Mouse (Mus musculus) midbrain, embryonic 14.5 days (tissue): Measurements from ENCODE around the gene Rps21. TPM values are rescaled to one million over a fixed set of nuclear protein-coding genes. Genes with fewer than 3 reads are reported as not detected.

Source experiments
- ATAC-seq: fragments of 200-750 bp; cut with Nextera tagmentation; 2 replicates; pipeline ENCODE4 v1.8.0; 2017; ENCODE audit warnings: moderate number of reproducible peaks, moderate library complexity; ENCODE audit not compliant: low FRiP score, low TSS enrichment
- DNase-seq: peaks from one replicate; pipeline ENCODE4 v3.0.0-alpha.2; 2015
- H3K27ac ChIP-seq: fragments of 300-500 bp; sonication (generic); replicated peaks from 2 replicates; pipeline ENCODE4 v1.5.1; 2014; ENCODE audit warnings: mild to moderate bottlenecking, low read depth, low read length, moderate library complexity
- H3K27me3 ChIP-seq: fragments of 300-500 bp; sonication (generic); 2 replicates; pipeline ENCODE4 v1.6.1; 2014; ENCODE audit warnings: low read length, control low read depth, mixed read lengths; ENCODE audit not compliant: control insufficient read depth, insufficient read depth
- H3K36me3 ChIP-seq: fragments of 300-500 bp; sonication (generic); 2 replicates; pipeline ENCODE4 v1.6.1; 2014; ENCODE audit warnings: low read length, control low read depth; ENCODE audit not compliant: control insufficient read depth, insufficient read depth
- H3K4me1 ChIP-seq: fragments of 300-500 bp; sonication (generic); 2 replicates; pipeline ENCODE4 v1.6.1; 2014; ENCODE audit warnings: mild to moderate bottlenecking, antibody characterized with exemption, low read length, control low read depth; ENCODE audit not compliant: control insufficient read depth, insufficient read depth
- H3K4me2 ChIP-seq: fragments of 300-500 bp; sonication (generic); 2 replicates; pipeline ENCODE4 v1.6.1; 2014; ENCODE audit warnings: mild to moderate bottlenecking, low read length, moderate library complexity
- H3K4me3 ChIP-seq: fragments of 300-500 bp; sonication (generic); replicated peaks from 2 replicates; pipeline ENCODE4 v1.5.1; 2014; ENCODE audit warnings: low read depth, low read length
- H3K9ac ChIP-seq: fragments of 300-500 bp; sonication (generic); replicated peaks from 2 replicates; pipeline ENCODE4 v1.6.1; 2014; ENCODE audit warnings: mild to moderate bottlenecking, low read length, moderate library complexity
- H3K9me3 ChIP-seq: fragments of 300-500 bp; sonication (generic); 2 replicates; pipeline ENCODE4 v1.6.1; 2016; ENCODE audit warnings: low read length, control low read depth, mixed read lengths; ENCODE audit not compliant: control insufficient read depth
- WGBS: fragments of 180-500 bp; shearing (Covaris S2); extraction: QIAGEN DNeasy Blood & Tissue Kit; methylation state at CpG from one replicate; pipeline ENCODE4 v1.1.7; 2014; 5-methylcytosine and 5-hydroxymethylcytosine counted together
- polyA plus RNA-seq: library from polyadenylated mRNA; unstranded; fragments of >200 nt; fragmentation: Nextera tagmentation; extraction: Ambion mirVana; gene quantifications from 2 replicates; pipeline ENCODE4 v1.2.1, GENCODE M21; 2014

Rps21 gene
- polyA plus RNA-seq, result 409 and 512 TPM in 2 replicates

GRCm38 (mm10) chr2:180257001-180257521 is at the start of gene Rps21:
Gene Rps21 (plus strand): TSS chr2:180257377.
- Histone ChIP-seq H3K4me1 (peaks cover 16% of the 10 kb centered on the region), H3K27ac (peak within 1 kb of the TSS; percentile 94), H3K27me3 (no peaks in the 10 kb centered on the region), H3K9ac (peak within 1 kb of the TSS; percentile 80), H3K4me2 (peak within 1 kb of the TSS; percentile 78), H3K4me3 (peak within 1 kb of the TSS; percentile 76), H3K36me3 (peaks cover 35% of the 10 kb centered on the region), H3K9me3 (no peaks in the 10 kb centered on the region)
- ATAC-seq, result peak; percentile 95
- peak; percentile 99 for DNase-seq
- under 1% methylated on average over 38 of the region's 38 CpGs for WGBS

DNA sequence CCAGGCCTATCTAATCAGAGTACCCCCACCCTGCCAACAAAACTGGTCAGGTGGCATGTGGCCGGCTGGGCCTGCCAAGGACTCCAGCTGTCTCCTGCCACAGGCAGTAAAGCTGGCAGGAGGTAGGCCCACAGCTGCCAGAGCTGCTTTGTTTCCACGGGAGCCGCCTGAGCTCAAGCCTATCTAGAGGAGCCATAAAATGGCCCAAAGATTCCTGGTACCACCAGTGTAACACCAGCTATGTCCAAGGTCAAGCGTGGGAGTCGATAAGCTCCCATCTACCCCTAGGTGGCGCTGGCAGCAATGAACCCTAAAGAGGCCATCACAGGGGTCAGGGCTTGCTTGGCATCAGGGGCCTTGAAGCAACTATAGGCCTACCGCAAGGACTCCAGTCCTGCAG is 49.3 kb upstream of the Rps21 start:
- no peak overlapping the region for H3K4me2 ChIP-seq
- no peak overlapping the region for H3K27ac ChIP-seq
- ATAC-seq (no peak), DNase-seq (peak; percentile 43)
- no peaks in the 10 kb centered on the region for H3K9me3 ChIP-seq
- no peak overlapping the region for H3K9ac ChIP-seq
- WGBS, result 69% methylated on average over 7 of the region's 7 CpGs
- H3K4me3 ChIP-seq, result no peak overlapping the region
- H3K27me3 ChIP-seq, result no peaks in the 10 kb centered on the region
- H3K4me1 ChIP-seq, result 0 out of 2 replicates have a peak, but pooled peaks cover 9% of the 10 kb centered on the region
- H3K36me3 ChIP-seq, result no peaks in the 10 kb centered on the region

DNA sequence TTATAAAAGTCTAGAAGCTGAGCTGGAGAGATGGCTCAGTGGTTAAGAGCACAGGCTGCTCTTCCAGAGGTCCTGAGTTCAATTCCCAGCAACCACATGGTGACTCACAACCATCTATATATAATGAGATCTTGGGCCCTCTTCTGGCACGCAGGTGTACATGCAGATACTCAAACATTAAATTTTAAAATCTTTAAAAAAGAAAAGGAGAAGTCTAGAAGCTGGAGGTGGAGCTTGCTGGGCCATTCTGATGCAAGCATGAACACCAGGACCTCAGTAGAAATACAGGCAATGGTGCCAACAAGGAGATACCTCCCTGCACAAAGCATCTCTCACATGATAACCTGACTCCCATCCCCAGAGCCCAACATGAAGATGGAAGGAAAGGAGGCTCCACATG is 48.2 kb upstream of the Rps21 start:
- no peak for DNase-seq
- 78% methylated on average over 1 of the region's 1 CpGs for WGBS

DNA sequence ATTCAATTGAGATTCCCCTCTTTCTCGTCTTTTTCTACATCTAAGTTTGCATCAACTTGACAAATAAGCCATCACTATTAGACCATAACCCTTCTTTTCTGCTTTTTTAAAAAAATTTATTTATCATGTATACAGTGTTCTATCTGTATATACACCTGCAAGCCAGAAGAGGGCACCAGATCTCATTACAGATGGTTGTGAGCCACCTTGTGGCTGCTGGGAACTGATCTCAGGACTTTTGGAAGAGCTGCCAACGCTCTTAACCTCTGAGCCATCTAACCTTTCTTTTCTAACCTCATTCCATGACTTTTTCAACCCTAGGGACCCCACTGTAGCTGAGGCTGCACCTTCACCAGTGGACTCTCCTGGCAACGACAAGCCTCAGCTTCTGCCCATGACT is 44.9 kb upstream of the Rps21 start:
- Histone ChIP-seq H3K4me3 (no peak overlapping the region), H3K27ac (no peak overlapping the region), H3K27me3 (no peaks in the 10 kb centered on the region), H3K4me1 (no peaks in the 10 kb centered on the region), H3K4me2 (no peak overlapping the region), H3K9me3 (no peaks in the 10 kb centered on the region), H3K36me3 (no peaks in the 10 kb centered on the region), H3K9ac (no peak overlapping the region)
- 92% methylated on average over 3 of the region's 3 CpGs for WGBS
- ATAC-seq, result no peak
- no peak for DNase-seq

More for the DNA sequence above, 48.2 kb upstream of the Rps21 start:
- no peaks in the 10 kb centered on the region for H3K36me3 ChIP-seq
- no peaks in the 10 kb centered on the region for H3K9me3 ChIP-seq
- H3K4me2 ChIP-seq, result no peak overlapping the region
- H3K9ac ChIP-seq, result no peak overlapping the region
- 0 out of 2 replicates have a peak, but pooled peaks cover 9% of the 10 kb centered on the region for H3K4me1 ChIP-seq
- ATAC-seq, result no peak
- H3K4me3 ChIP-seq, result no peak overlapping the region
- no peaks in the 10 kb centered on the region for H3K27me3 ChIP-seq
- no peak overlapping the region for H3K27ac ChIP-seq

- DNase-seq (no peak), ATAC-seq (no peak)
- H3K4me1 ChIP-seq, result no peaks in the 10 kb centered on the region
- H3K27ac ChIP-seq, result no peak overlapping the region
- no peaks in the 10 kb centered on the region for H3K9me3 ChIP-seq
- H3K27me3 ChIP-seq, result no peaks in the 10 kb centered on the region
- 83% methylated on average over 4 of the region's 4 CpGs for WGBS
- H3K36me3 ChIP-seq, result no peaks in the 10 kb centered on the region
- H3K4me2 ChIP-seq, result no peak overlapping the region
- H3K4me3 ChIP-seq, result no peak overlapping the region
- H3K9ac ChIP-seq, result no peak overlapping the region
Measured at GRCm38 (mm10) chr2:180214352-180214978, 42.7 kb upstream of the Rps21 start.

DNA sequence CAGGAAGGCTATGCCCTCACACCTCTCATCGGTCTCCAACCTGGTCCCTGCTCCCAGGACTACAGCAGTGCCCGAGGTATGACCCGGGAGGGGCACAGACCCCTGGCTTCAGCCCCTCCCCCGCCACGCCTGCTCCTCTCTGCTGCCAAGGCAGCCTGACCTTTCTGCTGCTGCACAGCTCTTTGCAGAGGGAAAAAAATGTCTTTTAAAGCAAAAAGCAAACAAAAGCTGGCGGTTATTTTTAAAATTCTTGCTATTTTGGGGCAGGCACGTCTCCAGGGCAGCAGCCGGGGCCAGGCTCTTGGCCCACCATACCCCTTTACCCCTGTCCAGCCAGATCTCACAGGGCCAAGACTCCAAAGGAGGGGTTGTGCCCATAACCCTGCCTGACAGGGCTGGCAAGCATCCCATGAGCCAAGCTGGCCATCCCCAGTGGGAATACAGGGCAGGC is 42.1 kb upstream of the Rps21 start:
- WGBS, result 79% methylated on average over 8 of the region's 8 CpGs
- no peak overlapping the region; the same call in 1 of the 2 replicates for H3K9ac ChIP-seq
- no peaks in the 10 kb centered on the region for H3K36me3 ChIP-seq
- DNase-seq (no peak), ATAC-seq (no peak)
- no peak overlapping the region for H3K4me2 ChIP-seq
- H3K4me3 ChIP-seq, result no peak overlapping the region
- H3K4me1 ChIP-seq, result no peaks in the 10 kb centered on the region
- H3K9me3 ChIP-seq, result no peaks in the 10 kb centered on the region
- no peak overlapping the region for H3K27ac ChIP-seq
- no peaks in the 10 kb centered on the region for H3K27me3 ChIP-seq

GRCm38 (mm10) chr2:180215951-180216350 is 41.2 kb upstream of the Rps21 start:
- H3K27ac ChIP-seq, result no peak overlapping the region
- 89% methylated on average over 6 of the region's 6 CpGs for WGBS

GRCm38 (mm10) chr2:180216921-180217320 is 40.3 kb upstream of the Rps21 start:
- ATAC-seq, result no peak
- H3K27ac ChIP-seq, result no peak overlapping the region
- H3K4me3 ChIP-seq, result no peak overlapping the region
- no peaks in the 10 kb centered on the region for H3K9me3 ChIP-seq
- H3K9ac ChIP-seq, result no peak overlapping the region
- H3K27me3 ChIP-seq, result no peaks in the 10 kb centered on the region
- peaks cover 1% of the 10 kb centered on the region for H3K4me1 ChIP-seq
- no peak overlapping the region for H3K4me2 ChIP-seq
- WGBS, result 68% methylated on average over 5 of the region's 5 CpGs
- no peak for DNase-seq
- no peaks in the 10 kb centered on the region for H3K36me3 ChIP-seq

More at GRCm38 (mm10) chr2:180215951-180216350, 41.2 kb upstream of the Rps21 start:
- H3K4me2 ChIP-seq, result no peak overlapping the region
- DNase-seq, result no peak
- no peaks in the 10 kb centered on the region for H3K27me3 ChIP-seq
- no peak overlapping the region for H3K9ac ChIP-seq
- no peaks in the 10 kb centered on the region for H3K36me3 ChIP-seq
- no peak for ATAC-seq
- H3K4me1 ChIP-seq, result no peaks in the 10 kb centered on the region
- no peak overlapping the region for H3K4me3 ChIP-seq
- no peaks in the 10 kb centered on the region for H3K9me3 ChIP-seq

DNA sequence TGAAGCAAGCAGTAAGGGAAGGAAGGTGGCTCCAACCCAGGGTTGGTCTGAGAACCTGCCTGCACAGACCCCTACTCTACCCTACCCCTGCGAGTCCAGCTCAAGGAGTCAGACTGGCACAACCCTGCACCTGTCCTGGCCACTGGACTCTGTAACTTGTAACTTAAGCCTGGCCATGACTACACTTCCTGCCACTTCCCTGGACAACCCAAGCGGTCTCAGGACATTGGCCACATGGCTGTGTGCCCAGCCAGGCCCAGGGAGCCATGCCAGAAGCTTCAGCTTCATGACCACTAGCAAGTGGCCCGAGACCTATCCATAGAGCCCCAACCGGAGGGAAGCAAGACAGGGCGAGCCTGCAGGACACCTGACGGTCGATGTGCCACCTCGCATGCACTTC is 39.6 kb upstream of the Rps21 start:
- DNase-seq (no peak), ATAC-seq (no peak)
- Histone ChIP-seq H3K4me1 (peaks cover 7% of the 10 kb centered on the region), H3K36me3 (no peaks in the 10 kb centered on the region), H3K27ac (no peak overlapping the region), H3K4me2 (no peak overlapping the region), H3K9ac (no peak overlapping the region), H3K4me3 (no peak overlapping the region), H3K9me3 (no peaks in the 10 kb centered on the region), H3K27me3 (no peaks in the 10 kb centered on the region)
- WGBS, result 90% methylated on average over 8 of the region's 8 CpGs
